Mouse (Mus musculus): ENCODE results near the gene 1700086D15Rik.

Gene 1700086D15Rik

DNA sequence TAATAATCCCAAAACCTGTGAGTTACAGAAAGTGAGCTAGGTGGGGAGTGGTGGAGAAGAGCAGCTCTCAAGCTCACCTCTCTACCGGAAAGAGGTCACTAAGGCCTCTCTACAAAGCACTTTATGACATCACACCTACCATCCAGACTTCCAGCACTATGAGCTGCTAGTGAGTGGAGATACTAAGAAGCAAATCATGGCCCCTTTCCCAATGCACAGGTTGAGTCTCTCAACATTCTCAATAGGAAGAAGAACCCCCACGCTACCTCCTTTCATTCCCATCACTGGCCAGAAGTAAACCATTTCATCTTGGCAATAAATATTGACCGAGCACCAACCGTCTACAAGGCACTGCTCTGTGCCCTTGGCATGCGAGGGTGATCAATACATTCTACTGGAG is at the start of gene 1700086D15Rik:
TSS of gene 1700086D15Rik (minus strand) at position 101 of the 400 bp plus-strand sequence.
- in situ Hi-C loops (cut with MboI, MseI) = loop anchor here (10.0 kb wide), 1 partner anchor 1585 kb away; no protein-coding TSS in a partner anchor

DNA sequence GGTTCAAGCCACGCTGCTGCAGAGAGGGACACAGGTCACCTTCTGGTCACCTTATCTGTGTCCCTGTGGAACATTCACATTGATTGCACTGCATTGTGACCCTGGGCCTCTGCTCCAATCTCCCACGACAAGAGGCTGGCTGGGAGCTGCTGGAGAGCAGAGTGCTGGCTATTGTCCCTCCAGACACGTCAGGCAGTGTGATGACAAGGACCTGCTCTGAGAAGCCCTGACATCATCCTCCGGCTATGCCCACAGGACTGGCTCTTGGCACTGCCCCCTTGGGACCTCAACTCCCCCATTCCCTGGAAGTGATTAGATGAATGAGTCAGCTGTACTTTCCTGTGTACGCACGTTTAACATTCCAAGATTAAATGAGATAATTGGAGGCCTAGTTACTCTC is 49.8 kb upstream of the 1700086D15Rik start:
- in situ Hi-C loops (cut with MboI, MseI) = no loop called here

DNA sequence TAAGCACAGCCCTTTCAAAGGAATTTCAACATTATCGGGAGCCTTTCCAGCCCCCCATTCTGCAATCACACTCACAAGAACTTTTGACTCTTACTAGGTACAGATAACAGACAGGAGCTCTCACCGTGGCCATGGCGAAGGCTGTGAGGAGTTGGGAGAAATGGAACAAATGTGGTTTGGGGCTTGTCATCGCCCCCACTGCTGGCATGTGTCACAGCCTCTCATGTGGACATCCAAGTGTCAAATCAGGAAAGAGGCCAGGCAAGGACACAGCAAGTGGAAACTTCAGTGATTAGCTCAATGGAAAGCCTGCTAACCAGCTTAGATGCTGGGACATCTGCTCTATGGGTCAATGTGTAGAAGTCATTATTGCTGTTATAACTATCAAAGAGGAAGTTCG is 45.6 kb upstream of the 1700086D15Rik start:
- in situ Hi-C loops (cut with MboI, MseI) = no loop called here

DNA sequence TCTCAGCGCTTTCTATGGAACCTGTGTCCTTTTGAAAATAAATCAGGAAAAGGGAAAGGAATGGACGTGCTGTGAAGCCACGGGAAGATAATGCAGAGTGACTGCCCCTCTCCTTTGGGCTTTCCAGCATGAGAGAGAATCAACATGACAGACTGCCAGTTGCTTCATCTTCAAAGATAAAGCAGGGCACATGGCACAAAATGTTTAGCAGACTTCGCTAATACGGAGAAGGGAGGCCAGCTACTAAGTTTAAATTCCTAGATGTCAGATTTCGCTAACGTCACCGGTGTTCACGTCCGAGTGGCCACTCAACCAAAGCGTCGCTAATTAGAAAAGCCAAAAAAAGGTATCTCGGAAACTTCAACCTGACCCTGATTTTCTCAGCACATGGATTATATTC is 45.0 kb upstream of the 1700086D15Rik start:
- in situ Hi-C loops (cut with MboI, MseI) = no loop called here

DNA sequence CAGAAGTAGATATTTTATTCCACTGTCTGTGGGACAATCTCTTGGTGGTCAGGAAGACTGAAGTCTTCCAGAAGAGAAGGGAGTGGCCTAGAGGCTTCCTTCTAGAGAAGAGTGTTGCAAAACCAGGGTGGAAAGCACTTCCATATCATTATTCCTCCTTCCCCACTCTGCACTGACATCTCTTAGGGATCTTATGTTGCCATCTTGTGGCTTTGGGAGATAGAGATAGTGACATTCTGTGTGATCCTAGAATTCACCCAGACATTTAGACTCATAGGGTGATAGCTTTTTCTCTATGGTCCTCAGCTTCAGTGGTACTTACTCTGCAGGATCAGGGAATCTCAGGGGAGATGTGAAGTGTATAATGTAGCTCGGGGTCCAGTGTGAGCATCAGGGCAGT is 43.3 kb upstream of the 1700086D15Rik start:
- in situ Hi-C loops (cut with MboI, MseI) = no loop called here

DNA sequence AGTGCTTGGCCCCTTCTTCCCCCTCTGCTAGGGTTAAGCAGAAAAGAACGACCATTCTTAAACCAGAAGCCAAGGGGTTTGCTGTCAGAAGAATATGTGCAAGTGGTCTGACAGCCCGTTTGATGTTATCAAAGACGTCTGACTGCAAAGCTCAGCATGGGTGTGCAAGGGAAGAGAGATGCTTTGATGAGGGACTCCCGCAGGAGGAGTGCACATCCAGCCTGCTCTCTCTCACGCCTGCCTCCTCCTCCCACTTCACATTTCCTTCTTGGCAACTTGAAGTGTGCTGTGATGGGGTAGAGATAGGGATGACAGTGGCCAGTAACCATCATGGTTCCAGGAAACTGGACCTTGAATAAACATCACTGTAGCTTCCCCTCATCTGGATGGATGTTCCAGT is 42.5 kb upstream of the 1700086D15Rik start:
- in situ Hi-C loops (cut with MboI, MseI) = no loop called here

DNA sequence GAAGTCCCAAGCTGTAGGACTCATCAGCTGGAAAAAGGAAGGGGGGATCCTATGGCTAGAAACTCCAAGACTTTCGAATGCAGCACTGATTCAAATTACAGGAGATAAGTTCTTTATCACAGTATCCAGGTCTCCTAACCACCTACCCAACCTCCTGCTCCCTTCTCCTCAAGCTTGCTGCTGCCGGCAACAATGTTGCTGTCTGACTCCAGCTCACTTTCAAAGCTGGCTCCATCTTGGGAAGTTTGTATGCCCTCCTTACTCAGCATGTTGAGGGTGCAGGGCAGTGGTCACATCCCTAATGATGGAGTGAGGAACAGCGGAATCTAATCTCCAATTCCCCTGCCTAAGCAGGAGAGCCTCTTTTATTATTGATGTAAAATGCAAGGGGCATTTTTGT is 38.3 kb upstream of the 1700086D15Rik start:
- in situ Hi-C loops (cut with MboI, MseI) = no loop called here

DNA sequence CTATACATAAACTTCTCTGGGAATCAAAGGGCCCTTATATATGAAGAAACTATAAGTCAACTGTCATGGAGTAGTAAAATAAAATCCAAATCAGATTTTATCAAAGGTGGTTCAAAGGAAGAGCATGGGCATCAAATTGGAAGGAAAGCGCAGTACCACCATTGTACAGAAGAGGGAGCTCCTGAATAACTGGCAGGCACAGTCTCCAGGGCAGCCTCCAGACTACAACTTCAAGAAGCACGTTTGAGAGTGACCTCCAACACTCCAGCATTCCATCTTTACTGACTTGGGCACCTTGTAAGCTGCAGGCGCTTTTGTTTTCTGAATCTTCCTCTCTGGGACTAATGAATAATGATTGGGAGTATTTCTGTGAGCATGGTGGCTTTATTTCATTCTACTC is 37.6 kb upstream of the 1700086D15Rik start:
- in situ Hi-C loops (cut with MboI, MseI) = no loop called here

DNA sequence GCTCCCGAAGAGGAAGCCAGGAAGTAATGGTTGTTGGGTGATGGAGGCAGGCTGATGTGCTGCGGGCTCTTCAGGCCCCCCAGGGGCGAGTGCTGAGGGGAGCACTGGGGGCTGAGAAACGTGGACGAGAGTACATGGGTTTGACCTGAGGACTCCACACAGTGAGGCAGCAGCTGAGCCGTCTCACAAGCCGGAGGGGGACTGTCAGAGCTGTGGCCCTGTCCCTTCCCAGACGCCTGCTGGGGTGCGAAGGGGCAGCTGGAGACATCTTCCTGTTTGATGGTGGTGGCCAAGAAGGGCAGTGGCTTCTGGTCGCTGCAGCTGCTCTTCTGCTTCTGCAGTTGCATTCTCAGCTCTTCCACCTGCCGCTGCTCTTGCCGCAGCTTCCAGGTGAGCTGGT is 27.3 kb upstream of the 1700086D15Rik start:
- in situ Hi-C loops (cut with MboI, MseI) = no loop called here

DNA sequence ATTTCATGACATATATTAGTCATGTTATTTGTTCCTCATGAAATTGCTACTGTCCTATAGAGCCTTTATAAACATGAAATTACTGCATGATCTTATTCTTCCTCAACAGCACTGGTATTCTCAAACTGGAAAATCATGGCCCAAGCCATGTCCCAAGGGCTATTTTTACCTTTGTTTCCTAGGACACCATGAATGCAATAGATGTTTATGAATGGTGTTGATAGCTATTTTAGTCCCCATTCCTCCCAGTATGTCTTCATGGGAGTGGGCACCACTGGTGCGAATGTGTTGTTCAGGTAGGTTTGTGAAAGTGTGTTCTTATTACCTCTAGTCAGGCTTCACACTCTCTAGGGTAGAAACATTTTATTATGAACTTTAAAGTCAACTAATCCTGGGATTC is 25.4 kb upstream of the 1700086D15Rik start:
- in situ Hi-C loops (cut with MboI, MseI) = no loop called here

DNA sequence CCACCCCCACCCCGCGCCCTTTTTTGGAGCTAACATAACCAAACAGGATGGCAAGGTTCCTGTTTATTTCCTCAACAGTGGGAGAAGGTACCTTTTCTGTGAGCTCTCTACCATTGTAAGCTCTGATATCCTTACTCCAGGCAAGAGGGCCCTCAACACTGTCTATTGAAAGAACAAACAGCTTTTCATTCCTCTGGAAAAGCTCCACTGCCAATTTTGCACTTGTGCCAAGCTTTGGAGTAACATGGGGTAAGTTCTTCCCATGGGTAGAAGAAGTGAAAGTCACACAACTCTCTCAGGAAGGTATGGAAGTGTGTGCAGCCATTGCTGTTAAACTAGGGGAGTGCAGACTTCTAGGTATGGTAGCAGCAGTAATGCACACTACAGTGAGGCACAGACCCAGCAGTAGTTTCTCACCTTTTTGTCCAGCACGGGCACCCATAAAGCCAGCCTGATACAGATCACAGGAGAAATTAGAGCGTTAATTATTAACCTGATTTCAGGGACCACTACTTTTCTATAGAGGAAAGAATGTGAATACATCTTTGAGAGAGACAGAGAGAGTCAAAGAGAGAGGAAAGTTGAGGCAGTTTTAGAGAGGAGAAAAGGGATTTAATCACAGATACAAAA is 10.5 kb upstream of the 1700086D15Rik start:
- in situ Hi-C loops (cut with MboI, MseI) = no loop called here

DNA sequence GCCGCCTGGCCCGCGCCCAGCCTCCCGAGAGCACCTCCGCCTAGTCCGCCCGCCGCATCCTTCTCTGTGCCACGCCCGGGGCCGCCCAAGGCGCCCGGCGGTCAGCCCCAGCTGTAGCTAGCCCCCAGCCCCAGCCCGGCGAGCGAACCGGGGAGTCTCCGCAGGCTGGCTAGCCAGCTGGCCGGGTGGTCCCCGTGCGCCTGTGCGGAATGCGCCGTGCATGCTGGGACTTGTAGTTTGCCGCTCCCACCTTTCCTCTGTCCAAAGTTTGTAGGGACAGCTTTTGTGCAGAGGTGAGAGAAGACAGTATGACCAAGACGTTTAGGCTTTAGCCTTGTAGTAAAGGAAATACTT is 3.1 kb upstream of the 1700086D15Rik start, which contains the start of gene Arhgap44:
TSS of gene Arhgap44 (minus strand) at position 195 of the 354 bp plus-strand sequence.
- in situ Hi-C loops (cut with MboI, MseI) = no loop called here

DNA sequence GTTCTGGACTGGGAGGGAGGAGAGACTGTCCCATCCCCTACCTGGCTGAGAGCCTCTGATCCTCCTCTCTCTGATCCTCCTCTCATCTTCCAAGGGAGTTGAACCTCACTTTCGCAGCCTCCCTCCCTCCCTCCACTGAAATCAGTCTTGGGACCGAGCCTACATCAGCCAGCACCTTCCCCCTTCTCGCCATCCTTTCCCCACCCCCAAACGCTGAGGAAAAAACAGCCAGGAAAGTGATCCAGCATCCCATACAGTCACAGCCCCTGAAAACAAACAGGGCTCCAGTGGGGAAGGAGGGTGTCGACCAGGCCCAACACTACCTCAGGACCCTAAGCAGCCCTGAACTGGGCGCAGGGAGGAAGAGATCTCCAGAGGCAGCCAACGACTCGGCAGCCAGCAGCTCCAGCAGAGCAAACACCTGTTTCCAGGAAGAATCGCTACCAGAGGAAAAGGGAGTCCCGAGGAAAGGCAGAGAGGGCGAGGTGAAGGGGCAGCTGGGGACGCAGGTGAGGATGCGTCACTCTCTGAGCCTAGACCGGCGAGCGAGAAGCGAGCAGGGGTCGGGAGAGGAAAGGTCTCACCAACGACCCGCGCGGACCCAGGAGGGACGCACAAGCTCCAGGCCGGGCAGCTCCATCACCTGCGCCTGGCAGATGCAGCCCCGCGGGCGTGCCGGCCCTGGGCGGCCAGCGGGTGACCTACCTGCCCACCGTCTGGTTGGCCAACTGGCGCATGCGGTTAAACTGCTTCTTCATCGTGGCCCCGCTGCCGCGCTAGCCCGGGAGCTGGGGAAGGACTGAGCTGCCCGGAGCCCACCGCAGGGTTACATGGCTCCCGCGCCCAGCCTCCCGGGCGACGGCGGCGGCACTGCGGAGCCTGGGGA is 2.4 kb upstream of the 1700086D15Rik start:
- in situ Hi-C loops (cut with MboI, MseI) = no loop called here

DNA sequence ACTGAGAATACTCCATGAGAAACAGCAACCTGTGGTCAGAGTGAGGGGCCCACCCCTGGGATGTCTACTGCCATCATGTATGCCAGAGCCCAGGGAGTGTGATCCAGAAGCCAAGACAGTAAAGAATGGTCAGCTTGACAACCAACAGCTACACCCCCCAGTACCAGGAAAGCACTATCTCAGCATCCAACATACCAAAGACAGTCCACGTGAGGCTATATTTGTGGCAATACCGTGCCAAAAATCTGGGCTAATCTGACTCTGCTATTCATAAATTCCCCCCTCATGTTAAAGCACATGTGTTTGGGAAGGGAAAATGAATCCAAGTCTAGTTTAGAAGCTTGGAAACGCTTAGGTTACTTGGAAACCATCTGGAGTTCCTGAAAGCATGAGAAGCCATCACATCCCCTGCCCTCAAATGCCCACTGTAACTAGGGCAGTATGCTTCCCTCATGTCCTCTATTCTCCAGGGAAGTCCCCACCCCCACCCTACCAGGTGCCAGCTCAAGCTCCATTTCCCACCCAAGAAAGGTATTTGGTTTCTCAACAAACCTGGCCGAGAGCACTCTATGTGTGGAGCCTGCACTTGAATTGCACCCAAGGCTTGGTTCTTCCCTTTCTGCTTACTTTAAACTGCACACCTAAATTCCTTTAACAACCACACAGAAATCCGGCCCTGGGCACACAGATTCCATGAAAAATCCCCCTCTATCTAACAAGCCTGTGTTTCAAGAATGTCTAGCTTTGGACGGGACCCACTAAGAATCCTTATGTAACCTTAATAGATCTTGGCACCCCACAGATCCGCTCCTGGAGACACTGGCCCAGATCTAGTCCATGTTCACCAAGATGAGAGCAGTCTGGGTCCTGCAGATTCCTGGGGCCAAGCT is 1.5 kb upstream of the 1700086D15Rik start:
- in situ Hi-C loops (cut with MboI, MseI) = no loop called here

DNA sequence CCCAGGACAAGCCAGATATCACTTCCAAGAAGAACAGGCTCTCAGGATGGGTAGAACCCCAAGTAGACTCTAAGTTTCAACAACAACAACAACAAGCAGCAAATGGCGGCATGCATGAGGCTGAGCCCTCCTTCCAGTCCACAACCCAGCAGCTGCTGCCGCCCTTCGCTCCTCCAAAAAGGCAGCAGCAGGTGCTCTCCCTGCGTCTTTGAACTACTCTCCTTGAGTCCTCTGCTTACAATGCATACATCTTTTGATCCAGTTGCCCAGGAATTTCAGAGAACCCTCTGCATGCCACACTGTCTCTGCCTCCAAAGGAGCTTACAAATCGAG is 1.1 kb downstream of the 1700086D15Rik start:
- in situ Hi-C loops (cut with MboI, MseI) = loop anchor here (10.0 kb wide), 1 partner anchor 1586 kb away; no protein-coding TSS in a partner anchor

DNA sequence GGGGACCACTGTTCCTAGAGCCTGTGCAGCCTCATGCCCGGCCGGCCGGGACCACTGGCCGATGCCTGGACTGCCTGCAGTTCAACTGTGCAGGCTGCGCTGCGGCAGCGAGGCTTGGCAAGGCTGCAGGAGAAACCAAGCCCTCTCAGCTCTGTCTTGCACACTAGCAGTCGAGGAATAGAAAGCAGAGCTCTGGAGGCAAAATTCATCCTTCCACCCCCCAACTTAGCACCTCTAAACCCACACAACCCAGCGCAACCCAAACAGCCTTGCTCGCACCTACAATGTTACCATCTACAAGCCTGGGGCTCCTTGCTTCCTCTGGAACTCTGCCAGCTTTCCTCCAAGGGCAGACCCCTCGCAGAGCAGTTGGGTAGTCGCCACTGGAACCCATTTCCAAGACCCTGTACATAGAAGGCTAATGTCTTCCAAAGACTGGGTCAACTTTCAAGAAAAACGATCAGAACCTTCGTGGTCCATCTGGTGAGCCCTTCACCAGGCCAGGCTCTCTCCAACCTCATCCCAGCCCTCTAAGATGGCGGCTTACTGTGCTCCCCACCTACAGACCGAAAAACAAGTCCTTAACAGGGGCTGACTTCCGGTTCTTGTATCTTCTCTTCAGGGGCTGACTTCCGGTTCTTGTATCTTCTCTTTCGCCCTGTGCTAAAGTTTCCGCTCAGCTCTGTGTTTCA is 1.6 kb downstream of the 1700086D15Rik start:
- in situ Hi-C loops (cut with MboI, MseI) = loop anchor here (10.0 kb wide), 1 partner anchor 1587 kb away; no protein-coding TSS in a partner anchor

DNA sequence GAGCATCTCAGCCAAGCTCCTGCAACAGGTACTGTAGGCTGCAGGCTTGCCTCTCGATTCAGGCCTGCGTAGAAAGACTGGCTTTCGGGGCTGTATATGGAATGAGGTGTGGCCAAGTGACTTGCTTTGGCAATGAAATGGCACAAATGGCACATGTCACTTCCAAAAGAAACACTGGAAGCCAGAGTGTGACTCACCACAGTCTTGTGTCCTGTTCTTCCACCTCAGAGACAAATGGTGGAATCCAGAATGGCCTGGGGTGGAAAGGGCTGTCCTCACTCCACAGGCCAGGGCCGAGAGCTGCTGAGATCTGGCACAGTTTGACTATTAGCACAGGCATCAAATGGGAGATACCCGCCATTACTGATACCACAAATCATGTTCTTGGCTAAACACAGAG is 6.7 kb downstream of the 1700086D15Rik start:
- in situ Hi-C loops (cut with MboI, MseI) = loop anchor here (10.0 kb wide), 1 partner anchor 1592 kb away; no protein-coding TSS in a partner anchor

DNA sequence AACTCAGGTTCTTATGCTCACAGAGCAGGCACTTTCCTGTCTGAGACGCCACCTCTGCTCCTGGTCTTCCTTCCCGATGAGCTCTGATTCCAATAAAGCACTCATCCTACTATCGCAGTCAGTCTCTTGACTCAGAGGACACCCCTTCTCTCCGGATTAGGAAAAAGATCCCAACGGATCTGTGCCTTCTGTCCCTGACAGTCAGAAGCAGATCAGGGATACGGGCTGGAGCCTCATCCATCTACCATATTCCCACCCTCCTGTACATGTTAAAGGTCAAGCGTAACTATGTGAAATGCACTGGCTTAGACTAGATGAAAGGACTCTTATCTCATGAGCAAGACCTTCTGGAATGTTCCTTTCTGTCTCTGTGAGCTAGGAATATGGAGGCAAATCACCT is 11.2 kb downstream of the 1700086D15Rik start:
- in situ Hi-C loops (cut with MboI, MseI) = no loop called here

DNA sequence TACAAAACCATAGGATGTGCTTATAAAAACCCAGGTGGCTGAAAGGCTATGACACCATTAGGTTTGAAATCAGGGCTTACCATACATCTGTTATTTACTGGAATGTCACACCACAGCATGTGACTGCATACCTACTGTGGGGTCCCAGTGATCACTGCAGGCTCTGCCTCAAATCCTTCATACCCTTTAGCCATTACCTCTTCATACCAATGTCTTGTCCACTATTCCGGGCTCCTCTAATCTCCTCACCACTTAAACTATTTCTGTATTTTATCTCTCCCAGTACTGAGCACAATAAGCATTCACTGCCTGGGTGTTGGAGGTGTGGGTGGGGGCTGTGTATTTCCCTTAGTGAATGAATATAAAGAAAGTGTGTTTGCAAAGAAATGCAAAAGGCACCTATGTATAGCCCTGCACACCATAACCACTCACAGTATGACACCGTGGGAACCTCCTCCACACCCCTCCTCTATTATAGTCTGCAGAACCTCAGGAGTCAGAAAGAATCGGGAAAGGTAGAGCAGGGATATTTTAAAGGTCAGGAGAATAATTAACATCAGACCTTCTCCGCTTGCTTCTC is 16.8 kb downstream of the 1700086D15Rik start:
- in situ Hi-C loops (cut with MboI, MseI) = no loop called here

DNA sequence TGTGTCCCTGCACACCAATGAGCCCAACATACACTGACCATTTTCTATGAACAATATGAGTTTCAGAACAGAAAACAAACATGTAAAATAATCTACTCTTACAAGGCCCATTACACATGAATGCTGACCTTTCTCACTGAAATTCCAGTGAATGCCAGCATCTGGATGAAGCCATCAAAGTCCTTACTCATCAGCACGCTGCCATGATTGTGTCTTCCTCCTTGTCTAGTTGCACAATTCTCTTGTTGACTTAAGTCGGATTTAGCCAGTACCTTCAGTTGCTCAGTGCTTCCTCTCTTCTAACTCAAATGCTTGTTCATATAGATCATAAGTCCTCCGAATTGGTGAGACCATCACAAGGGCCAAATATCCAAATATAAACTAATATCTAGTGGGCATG is 20.7 kb downstream of the 1700086D15Rik start:
- in situ Hi-C loops (cut with MboI, MseI) = no loop called here

DNA sequence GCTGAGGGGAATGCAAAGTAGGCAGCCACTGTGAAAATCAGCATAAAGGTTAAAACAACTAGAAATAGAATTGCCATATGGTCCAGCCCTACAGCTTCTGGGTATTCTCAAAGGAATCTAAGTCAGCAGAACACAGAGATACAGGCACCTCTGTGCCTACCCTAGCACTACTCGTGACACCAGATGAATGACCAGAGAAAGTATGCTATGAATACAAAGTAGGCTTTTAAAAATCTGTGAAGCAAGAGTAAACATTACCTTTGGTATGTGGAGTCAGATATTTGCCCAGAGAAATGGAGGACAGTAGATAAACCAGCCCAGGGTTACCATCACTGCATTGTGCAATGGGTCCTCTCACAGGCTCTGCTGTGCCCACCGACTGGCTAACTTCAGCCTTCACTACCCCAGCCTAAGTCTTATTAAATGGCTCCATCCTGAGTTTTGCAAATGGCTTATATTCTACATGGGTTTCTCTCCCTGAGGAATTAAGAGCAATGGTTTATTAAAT is 22.5 kb downstream of the 1700086D15Rik start:
- in situ Hi-C loops (cut with MboI, MseI) = no loop called here

Data from T-helper 2 cell (primary cell).